Comparison of ENCODE assay signal across 16 mouse cellular contexts in the genomic region with DNA sequence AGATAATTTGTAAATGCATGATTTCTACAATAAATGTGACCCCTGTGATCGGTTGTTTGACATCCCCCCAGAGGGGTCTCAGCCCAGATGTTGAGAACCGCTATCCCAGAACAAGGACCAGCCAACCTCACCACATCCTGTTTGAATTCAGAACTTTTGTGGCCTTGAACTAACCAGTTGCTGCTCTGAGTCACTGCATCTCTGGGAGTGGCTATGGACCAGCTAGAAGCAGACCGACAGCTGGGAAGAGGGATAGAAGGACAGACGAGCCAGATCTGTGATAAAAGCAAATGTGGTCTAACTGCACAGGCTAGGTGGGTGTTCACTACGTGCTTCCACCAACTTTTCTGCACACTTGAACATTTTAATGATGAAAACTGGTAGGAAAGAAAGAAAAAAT.
"Had no signal": no experiment of that assay in that cellular context is flagged by ENCODE, and none has a peak within 500 bp of the region (broad histone marks: within the 10 kb centered on the region; RNA-seq: fewer than 3 reads in every experiment).

No protein-coding gene starts in this region.

- DNase-seq: kidney, adult 2 months; kidney, postnatal 25 days; layer of hippocampus, adult 9-11 months; layer of hippocampus, postnatal 36 days; lung, embryonic 14.5 days; lung, postnatal 10 days; lung, postnatal 4 days; right cerebral cortex, adult 18-20 months; right cerebral cortex, postnatal 25 days; thymus, adult 18-20 months; thymus, postnatal 14 days had no signal

- ATAC-seq: liver, embryonic 12.5 days; midbrain, embryonic 16.5 days had no signal

- H3K4me2 ChIP-seq: kidney, embryonic 15.5 days; liver, embryonic 12.5 days; lung, embryonic 14.5 days; neural tube, embryonic 15.5 days had no signal

- H3K4me3 ChIP-seq: kidney, embryonic 15.5 days; liver, embryonic 12.5 days; midbrain, embryonic 10.5 days; neural tube, embryonic 15.5 days had no signal

- H3K9me3 ChIP-seq: kidney, embryonic 15.5 days; liver, embryonic 12.5 days; midbrain, embryonic 10.5 days; neural tube, embryonic 15.5 days had no signal

- H3K9ac ChIP-seq: kidney, embryonic 15.5 days; liver, embryonic 12.5 days; lung, embryonic 14.5 days; neural tube, embryonic 15.5 days had no signal

- H3K27ac ChIP-seq: kidney, embryonic 15.5 days; liver, embryonic 12.5 days; midbrain, embryonic 10.5 days; neural tube, embryonic 15.5 days had no signal

- H3K27me3 ChIP-seq: kidney, embryonic 15.5 days; neural tube, embryonic 15.5 days had no signal

- H3K36me3 ChIP-seq: kidney, embryonic 15.5 days; liver, embryonic 12.5 days; midbrain, embryonic 10.5 days; neural tube, embryonic 15.5 days had no signal
